Comparison of ENCODE assay signal across 8 mouse cellular contexts in genomic region chr2:127363282-127363652, GRCm38 (mm10). TPM values are rescaled to one million over a fixed set of nuclear protein-coding genes. Genes with fewer than 3 reads are reported as not detected.
A peak's percentile ranks its signal among the peaks of the same experiment; 100 is the strongest.
DNase-seq lines count a peak whose midpoint lies in the region; ATAC-seq and TF ChIP-seq lines count a peak whose summit lies in the region.

No protein-coding gene starts in this region.

- H3K36me3 ChIP-seq in liver, adult 2 months (ENCODE audit: control insufficient read depth, insufficient read depth, low read length), result no peaks in the 10 kb centered on the region
- H3K36me3 ChIP-seq in forebrain, embryonic 10.5 days (replicated peaks), result no peaks in the 10 kb centered on the region
- no peaks in the 10 kb centered on the region for H3K36me3 ChIP-seq in limb, embryonic 12.5 days
- no peaks in the 10 kb centered on the region for H3K36me3 ChIP-seq in thymus, adult 2 months (ENCODE audit: control insufficient read depth, insufficient read depth, low read length)

- no peak for TF ChIP-seq POLR2A in liver, adult 2 months (IDR thresholded peaks at IDR 0.05; ENCODE audit: extremely low read depth, insufficient read depth, low read length)
- no peak for TF ChIP-seq POLR2A in olfactory bulb, adult 2 months (IDR thresholded peaks at IDR 0.05; ENCODE audit: insufficient read depth, low read depth, low read length)
- no peak for TF ChIP-seq POLR2A in thymus, adult 2 months (IDR thresholded peaks at IDR 0.05; ENCODE audit: control insufficient read depth, extremely low read depth, insufficient read depth, low read length, poor library complexity)
- TF ChIP-seq POLR2A in cerebellum, adult 2 months (IDR thresholded peaks at IDR 0.05; ENCODE audit: borderline replicate concordance, insufficient read depth, low read length), result no peak

- WGBS in liver, adult 2 months, result 3% methylated on average over 28 of the region's 28 CpGs
- WGBS in forebrain, embryonic 10.5 days, result under 1% methylated on average over 28 of the region's 28 CpGs
- WGBS in limb, embryonic 12.5 days, result under 1% methylated on average over 28 of the region's 28 CpGs
- WGBS in olfactory bulb, adult 2 months, result 1% methylated on average over 28 of the region's 28 CpGs
- WGBS in thymus, adult 2 months, result 3% methylated on average over 28 of the region's 28 CpGs
- 0% methylated on average over 28 of the region's 28 CpGs for WGBS in cerebellum, adult 2 months

- H3K79me2 ChIP-seq in liver, adult 2 months (ENCODE audit: control insufficient read depth, insufficient read depth, low read length), result no peaks in the 10 kb centered on the region

- H3K4me2 ChIP-seq in limb, embryonic 12.5 days, result peak overlapping the region; percentile 77

- DNase-seq in liver, adult 2 months (ENCODE audit: extremely low read depth, low read depth, low spot score), result no peak
- DNase-seq in liver, result no peak
- DNase-seq in forebrain, embryonic 10.5 days (ENCODE audit: extremely low spot score, low spot score), result no peak
- no peak for DNase-seq in thymus, adult 2 months
- no peak for DNase-seq in retina, embryonic 14.5 days (ENCODE audit: low spot score)
- DNase-seq in cerebellum, adult 2 months, result no peak

- H3K4me3 ChIP-seq in liver, adult 2 months (ENCODE audit: insufficient read depth, low read depth, low read length), result peak overlapping the region; percentile 55
- peak overlapping the region; percentile 54 for H3K4me3 ChIP-seq in forebrain, embryonic 10.5 days
- H3K4me3 ChIP-seq in limb, embryonic 12.5 days (replicated peaks), result peak overlapping the region; percentile 46
- H3K4me3 ChIP-seq in olfactory bulb, adult 2 months (ENCODE audit: insufficient read depth, low read depth, low read length), result peak overlapping the region; percentile 28
- no peak overlapping the region for H3K4me3 ChIP-seq in thymus, adult 2 months (ENCODE audit: control insufficient read depth, insufficient read depth, low read length)
- H3K4me3 ChIP-seq in cerebellum, adult 2 months (replicated peaks; ENCODE audit: insufficient read depth, low read depth, low read length), result no peak overlapping the region

- 0 out of 2 replicates have a peak overlapping the region, but pooled peaks have one; percentile 17 for H3K27ac ChIP-seq in liver, adult 2 months (replicated peaks; ENCODE audit: insufficient read depth, low read depth, low read length)
- peak overlapping the region; percentile 53 for H3K27ac ChIP-seq in forebrain, embryonic 10.5 days
- H3K27ac ChIP-seq in limb, embryonic 12.5 days, result no peak overlapping the region
- H3K27ac ChIP-seq in olfactory bulb, adult 2 months (ENCODE audit: insufficient read depth, low read depth, low read length), result no peak overlapping the region
- no peak overlapping the region for H3K27ac ChIP-seq in thymus, adult 2 months (ENCODE audit: control insufficient read depth, insufficient read depth, low read length)
- H3K27ac ChIP-seq in cerebellum, adult 2 months (ENCODE audit: insufficient read depth, low read length), result no peak overlapping the region

- H3K4me1 ChIP-seq in liver, adult 2 months (ENCODE audit: control insufficient read depth, insufficient read depth, low read length), result no peaks in the 10 kb centered on the region
- H3K4me1 ChIP-seq in forebrain, embryonic 10.5 days, result peaks cover 22% of the 10 kb centered on the region
- H3K4me1 ChIP-seq in limb, embryonic 12.5 days (replicated peaks), result peaks cover 12% of the 10 kb centered on the region
- H3K4me1 ChIP-seq in olfactory bulb, adult 2 months (ENCODE audit: control insufficient read depth, insufficient read depth, low read length), result peaks cover 17% of the 10 kb centered on the region
- no peaks in the 10 kb centered on the region; the same call in 1 of the 2 replicates for H3K4me1 ChIP-seq in thymus, adult 2 months (replicated peaks; ENCODE audit: control insufficient read depth, insufficient read depth, low read length)
- no peaks in the 10 kb centered on the region; the same call in 1 of the 2 replicates for H3K4me1 ChIP-seq in cerebellum, adult 2 months (ENCODE audit: control insufficient read depth, insufficient read depth, low read length)

- H3K9ac ChIP-seq in liver, adult 2 months (ENCODE audit: low read depth, low read length), result peak overlapping the region; percentile 51
- peak overlapping the region; percentile 44; the same call in 1 of the 2 replicates for H3K9ac ChIP-seq in limb, embryonic 12.5 days (replicated peaks)

- TF ChIP-seq CTCF in liver, adult 2 months (IDR thresholded peaks at IDR 0.05; ENCODE audit: low read depth, low read length), result no peak
- no peak for TF ChIP-seq CTCF in olfactory bulb, adult 2 months (IDR thresholded peaks at IDR 0.05; ENCODE audit: insufficient read depth, low read depth, low read length)
- no peak for TF ChIP-seq CTCF in thymus, adult 2 months (IDR thresholded peaks at IDR 0.05; ENCODE audit: borderline replicate concordance, control insufficient read depth, extremely low read depth, insufficient read depth, low read length, poor library complexity)
- no peak for TF ChIP-seq CTCF in cerebellum, adult 2 months (IDR thresholded peaks at IDR 0.05; ENCODE audit: borderline replicate concordance, insufficient read depth, low read depth, low read length)

- peaks cover 11% of the 10 kb centered on the region for H3K27me3 ChIP-seq in liver, adult 2 months (ENCODE audit: control insufficient read depth, insufficient read depth, low read length)
- H3K27me3 ChIP-seq in forebrain, embryonic 10.5 days (ENCODE audit: poor library complexity, severe bottlenecking), result peaks cover 88% of the 10 kb centered on the region
- peaks cover 93% of the 10 kb centered on the region for H3K27me3 ChIP-seq in limb, embryonic 12.5 days
- H3K27me3 ChIP-seq in thymus, adult 2 months (ENCODE audit: control insufficient read depth, insufficient read depth, low read length), result peaks cover 14% of the 10 kb centered on the region; the same call in 1 of the 2 replicates
- peaks cover 3% of the 10 kb centered on the region; the same call in 1 of the 2 replicates for H3K27me3 ChIP-seq in cerebellum, adult 2 months (ENCODE audit: control insufficient read depth, insufficient read depth, low read length)

- H3K9me3 ChIP-seq in forebrain, embryonic 10.5 days, result no peaks in the 10 kb centered on the region
- no peaks in the 10 kb centered on the region for H3K9me3 ChIP-seq in limb, embryonic 12.5 days

- 0 out of 2 replicates have a peak, but pooled peaks have one; percentile 21 for ATAC-seq in limb, embryonic 12.5 days (ENCODE audit: insufficient number of reproducible peaks, insufficient read depth, low FRiP score, low TSS enrichment, low read depth)

RNA-seq across cellular contexts. Expression of gene Adra2b, which starts 0.3 kb away (rescaled TPM):
- total RNA-seq in liver, adult 2 months (2014; rRNA removed), result 2.5 and 4.0 TPM in 2 replicates
- polyA plus RNA-seq in liver, adult 2 months (2012; rRNA removed), result 5.0 TPM in 2 replicates
- 2.3 and 3.2 TPM in 2 replicates for polyA plus RNA-seq in forebrain, embryonic 10.5 days (2016; fragmentation: Nextera tagmentation; extraction: Ambion mirVana)
- 1.3 and 1.6 TPM in 2 replicates for polyA plus RNA-seq in limb, embryonic 12.5 days (2016; fragmentation: Nextera tagmentation; extraction: Ambion mirVana)
- not detected in 2 replicates for polyA plus RNA-seq in olfactory bulb, adult 2 months (2012; ENCODE audit: insufficient read depth, insufficient read length, low replicate concordance, missing spikeins)
- 0.13 and 0.20 TPM in 2 replicates for polyA plus RNA-seq in thymus, adult 2 months (2012; rRNA removed)
- polyA plus RNA-seq in cerebellum, adult 2 months (2012; rRNA removed), result 0.64 and 1.2 TPM in 2 replicates

RNA-seq across cellular contexts. Expression of gene Astl, which starts 24.8 kb away (rescaled TPM):
- not detected in 2 replicates for total RNA-seq in liver, adult 2 months (2014; rRNA removed)
- not detected in 2 replicates for polyA plus RNA-seq in liver, adult 2 months (2012; rRNA removed)
- polyA plus RNA-seq in forebrain, embryonic 10.5 days (2016; fragmentation: Nextera tagmentation; extraction: Ambion mirVana), result not detected in 2 replicates
- not detected in 2 replicates for polyA plus RNA-seq in limb, embryonic 12.5 days (2016; fragmentation: Nextera tagmentation; extraction: Ambion mirVana)
- not detected in 2 replicates for polyA plus RNA-seq in olfactory bulb, adult 2 months (2012; ENCODE audit: insufficient read depth, insufficient read length, low replicate concordance, missing spikeins)
- polyA plus RNA-seq in thymus, adult 2 months (2012; rRNA removed), result 0.20 and 0.31 TPM in 2 replicates
- not detected in 2 replicates for polyA plus RNA-seq in cerebellum, adult 2 months (2012; rRNA removed)

RNA-seq across cellular contexts. Expression of gene Dusp2, which starts 27.3 kb away (rescaled TPM):
- 0.37 and 1.2 TPM in 2 replicates for total RNA-seq in liver, adult 2 months (2014; rRNA removed)
- 0.45 and 0.83 TPM in 2 replicates for polyA plus RNA-seq in liver, adult 2 months (2012; rRNA removed)
- 3.6 and 4.1 TPM in 2 replicates for polyA plus RNA-seq in forebrain, embryonic 10.5 days (2016; fragmentation: Nextera tagmentation; extraction: Ambion mirVana)
- 6.5 and 7.0 TPM in 2 replicates for polyA plus RNA-seq in limb, embryonic 12.5 days (2016; fragmentation: Nextera tagmentation; extraction: Ambion mirVana)
- not detected in 2 replicates for polyA plus RNA-seq in olfactory bulb, adult 2 months (2012; ENCODE audit: insufficient read depth, insufficient read length, low replicate concordance, missing spikeins)
- 163 and 212 TPM in 2 replicates for polyA plus RNA-seq in thymus, adult 2 months (2012; rRNA removed)
- 1.6 and 1.8 TPM in 2 replicates for polyA plus RNA-seq in cerebellum, adult 2 months (2012; rRNA removed)

Comparison
In these comparisons a context has a peak if more than half of its experiments do, and no peak if none do; other contexts are left out.
1. H3K27ac ChIP-seq: peak in liver, adult 2 months (single experiment) and forebrain, embryonic 10.5 days (single experiment); none in limb, embryonic 12.5 days (single experiment), olfactory bulb, adult 2 months (single experiment), thymus, adult 2 months (single experiment) and cerebellum, adult 2 months (single experiment).
2. H3K4me3 ChIP-seq: peak in liver, adult 2 months (single experiment), forebrain, embryonic 10.5 days (single experiment), limb, embryonic 12.5 days (single experiment) and olfactory bulb, adult 2 months (single experiment); none in thymus, adult 2 months (single experiment) and cerebellum, adult 2 months (single experiment).